Mouse (Mus musculus): ENCODE results near the gene Pik3ca. TPM values are rescaled to one million over a fixed set of nuclear protein-coding genes. Genes with fewer than 3 reads are reported as not detected.

Gene Pik3ca
- polyA plus RNA-seq, 1 experiment from 2014 or later = 11.8 TPM

GRCm38 (mm10) chr3:32470449-32470848 is 73.0 kb downstream of the Pik3ca start:
- 67% methylated on average over 7 of the region's 7 CpGs for WGBS
- Histone ChIP-seq H3K4me1 (replicated peaks) (peaks cover 11% of the 10 kb centered on the region; the same call in 1 of the 2 replicates), H3K27ac (replicated peaks) (no peak overlapping the region), H3K9me3 (no peaks in the 10 kb centered on the region), H3K4me3 (no peak overlapping the region), H3K9ac (no peak overlapping the region), H3K4me2 (no peak overlapping the region), H3K27me3 (no peaks in the 10 kb centered on the region), H3K36me3 (peaks cover 11% of the 10 kb centered on the region; the same call in 1 of the 2 replicates)
- no peak for ATAC-seq (ENCODE audit: low read depth)

DNA sequence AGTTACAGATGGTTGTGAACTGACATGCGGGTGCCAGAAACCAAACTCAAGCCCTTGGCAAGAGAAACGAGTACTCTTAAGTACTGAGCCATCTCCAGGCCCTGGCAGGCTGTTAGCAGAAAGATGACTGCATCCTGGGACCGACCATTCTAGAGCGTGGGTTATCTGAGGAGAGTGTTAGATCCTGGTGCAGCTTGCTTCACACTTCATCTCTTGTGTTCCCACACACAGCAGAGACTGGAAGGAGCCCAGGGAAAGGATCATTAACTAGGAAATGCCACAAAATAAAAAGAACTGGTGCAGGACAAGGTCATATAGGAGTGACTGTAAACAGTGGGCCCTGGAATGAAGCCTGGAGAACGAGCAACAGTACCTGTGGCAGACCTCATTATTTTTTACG is 73.6 kb downstream of the Pik3ca start:
- peaks cover 9% of the 10 kb centered on the region; the same call in 1 of the 2 replicates for H3K36me3 ChIP-seq
- H3K4me3 ChIP-seq = no peak overlapping the region
- H3K27me3 ChIP-seq = no peaks in the 10 kb centered on the region
- H3K9me3 ChIP-seq = no peaks in the 10 kb centered on the region
- peaks cover 11% of the 10 kb centered on the region; the same call in 1 of the 2 replicates for H3K4me1 ChIP-seq (replicated peaks)
- WGBS = 79% methylated on average over 6 of the region's 6 CpGs
- H3K4me2 ChIP-seq = no peak overlapping the region
- ATAC-seq (ENCODE audit: low read depth) = no peak
- H3K27ac ChIP-seq (replicated peaks) = no peak overlapping the region
- no peak overlapping the region for H3K9ac ChIP-seq

DNA sequence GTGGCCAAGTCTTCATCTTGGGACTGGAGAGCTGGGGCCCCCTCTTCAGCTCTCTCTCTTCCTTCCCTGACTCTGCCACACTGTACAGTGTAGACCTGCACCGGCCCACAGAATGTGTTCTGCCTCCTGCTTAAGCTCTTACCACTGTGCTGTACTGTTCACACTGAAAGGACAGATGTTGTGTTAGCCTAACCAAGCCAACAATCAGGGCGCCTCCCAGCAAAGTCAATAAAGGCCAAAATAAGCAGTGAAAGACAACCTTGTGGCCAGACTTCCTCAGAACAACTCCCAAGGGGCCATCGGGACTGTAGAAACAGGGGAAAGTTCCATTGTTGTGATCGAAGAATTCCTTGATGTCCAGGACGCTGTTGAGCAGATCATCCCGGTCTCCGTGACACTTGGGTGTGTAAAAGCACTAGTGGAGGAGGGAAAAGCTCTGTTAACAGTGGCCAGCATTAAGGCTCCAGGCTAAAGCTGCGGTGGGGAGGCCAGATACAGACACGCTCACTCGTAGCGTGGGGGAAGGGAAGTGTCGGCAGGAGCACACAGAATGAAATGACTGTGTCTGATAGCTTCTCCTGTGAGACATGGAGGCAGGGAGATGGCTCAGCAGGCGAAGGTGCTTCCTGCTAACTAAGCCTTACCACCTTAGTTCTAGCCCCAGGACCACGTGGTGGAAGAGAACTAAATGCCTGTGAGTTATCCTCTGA is 74.9 kb downstream of the Pik3ca start:
- 0 out of 2 replicates have a peak, but pooled peaks have one; percentile 26 for ATAC-seq (ENCODE audit: low read depth)

GRCm38 (mm10) chr3:32473184-32473583 is 75.7 kb downstream of the Pik3ca start:
- peaks cover 11% of the 10 kb centered on the region; the same call in 1 of the 2 replicates for H3K4me1 ChIP-seq (replicated peaks)
- H3K9ac ChIP-seq = no peak overlapping the region
- no peaks in the 10 kb centered on the region for H3K27me3 ChIP-seq
- 80% methylated on average over 10 of the region's 10 CpGs for WGBS
- H3K36me3 ChIP-seq = no peaks in the 10 kb centered on the region
- H3K4me2 ChIP-seq = no peak overlapping the region
- H3K9me3 ChIP-seq = no peaks in the 10 kb centered on the region
- H3K4me3 ChIP-seq = no peak overlapping the region
- no peak overlapping the region for H3K27ac ChIP-seq (replicated peaks)
- no peak for ATAC-seq (ENCODE audit: low read depth)

More for the DNA sequence above, 74.9 kb downstream of the Pik3ca start:
- Histone ChIP-seq H3K4me3 (no peak overlapping the region), H3K27me3 (no peaks in the 10 kb centered on the region), H3K36me3 (no peaks in the 10 kb centered on the region), H3K27ac (replicated peaks) (no peak overlapping the region), H3K9ac (no peak overlapping the region), H3K9me3 (no peaks in the 10 kb centered on the region), H3K4me1 (replicated peaks) (peaks cover 11% of the 10 kb centered on the region; the same call in 1 of the 2 replicates), H3K4me2 (no peak overlapping the region)
- whole genome bisulfite sequencing = 69% methylated on average over 14 of the region's 14 CpGs

DNA sequence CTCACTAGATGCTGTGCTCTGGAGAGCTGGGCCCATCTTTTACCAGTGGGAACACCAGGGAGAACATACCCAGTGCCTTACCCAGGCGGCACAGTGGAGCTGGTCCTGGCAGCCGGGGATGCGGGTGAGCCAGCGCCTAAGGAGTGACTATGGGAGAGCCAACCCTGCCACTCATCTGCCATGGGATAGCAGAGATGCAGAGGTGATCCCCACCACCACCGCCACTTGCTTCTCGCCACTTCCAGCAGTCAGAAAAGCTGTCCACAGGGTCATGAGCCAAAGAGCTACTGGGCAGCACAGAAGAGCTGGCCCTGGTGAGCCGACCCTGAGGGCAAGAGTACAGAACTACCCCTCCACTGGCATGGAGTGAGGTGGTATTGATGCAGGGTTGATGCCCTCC is 82.5 kb downstream of the Pik3ca start:
- no peak overlapping the region for H3K9ac ChIP-seq
- WGBS = 87% methylated on average over 7 of the region's 7 CpGs
- H3K4me1 ChIP-seq (replicated peaks) = no peaks in the 10 kb centered on the region

GRCm38 (mm10) chr3:32483035-32483434 is 85.6 kb downstream of the Pik3ca start:
- no peak for ATAC-seq (ENCODE audit: low read depth)
- Histone ChIP-seq H3K4me1 (replicated peaks) (no peaks in the 10 kb centered on the region), H3K27me3 (no peaks in the 10 kb centered on the region), H3K27ac (replicated peaks) (no peak overlapping the region), H3K9ac (no peak overlapping the region), H3K4me2 (no peak overlapping the region), H3K4me3 (no peak overlapping the region), H3K9me3 (no peaks in the 10 kb centered on the region), H3K36me3 (no peaks in the 10 kb centered on the region)
- 84% methylated on average over 3 of the region's 3 CpGs for WGBS

More for the DNA sequence above, 82.5 kb downstream of the Pik3ca start:
- Histone ChIP-seq H3K4me2 (no peak overlapping the region), H3K36me3 (no peaks in the 10 kb centered on the region), H3K27me3 (no peaks in the 10 kb centered on the region), H3K4me3 (no peak overlapping the region), H3K27ac (replicated peaks) (no peak overlapping the region), H3K9me3 (no peaks in the 10 kb centered on the region)
- ATAC-seq (ENCODE audit: low read depth) = no peak

DNA sequence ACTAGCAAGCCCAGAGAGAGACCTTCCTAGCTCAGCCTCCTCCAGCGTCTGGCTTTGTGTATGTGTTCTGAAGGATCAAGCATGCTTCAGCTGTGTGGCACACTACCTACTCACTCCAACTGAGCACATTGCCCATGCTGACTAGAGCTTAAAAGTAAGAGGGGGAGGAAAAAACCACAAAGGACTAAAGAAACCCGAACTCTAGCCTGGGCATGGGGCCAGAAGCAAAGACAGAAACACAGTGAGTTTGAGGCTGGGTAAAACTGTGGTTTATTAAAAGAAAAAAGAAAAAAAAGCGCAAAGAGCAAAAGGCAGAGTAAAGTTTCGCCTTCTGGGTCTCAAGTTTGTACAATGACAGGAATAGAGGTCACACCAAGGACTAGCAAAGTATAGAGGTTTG is 89.1 kb downstream of the Pik3ca start:
- no peak overlapping the region for H3K4me3 ChIP-seq
- H3K9me3 ChIP-seq = no peaks in the 10 kb centered on the region
- H3K9ac ChIP-seq = no peak overlapping the region
- H3K4me2 ChIP-seq = no peak overlapping the region
- no peaks in the 10 kb centered on the region for H3K36me3 ChIP-seq
- no peak overlapping the region for H3K27ac ChIP-seq (replicated peaks)
- H3K4me1 ChIP-seq (replicated peaks) = no peaks in the 10 kb centered on the region
- H3K27me3 ChIP-seq = no peaks in the 10 kb centered on the region
- 83% methylated on average over 4 of the region's 4 CpGs for WGBS
- ATAC-seq (ENCODE audit: low read depth) = no peak

- H3K36me3 ChIP-seq = no peaks in the 10 kb centered on the region
- 86% methylated on average over 6 of the region's 6 CpGs for WGBS
These were observed 90.7 kb downstream of the Pik3ca start for GRCm38 (mm10) chr3:32488172-32488571.

DNA sequence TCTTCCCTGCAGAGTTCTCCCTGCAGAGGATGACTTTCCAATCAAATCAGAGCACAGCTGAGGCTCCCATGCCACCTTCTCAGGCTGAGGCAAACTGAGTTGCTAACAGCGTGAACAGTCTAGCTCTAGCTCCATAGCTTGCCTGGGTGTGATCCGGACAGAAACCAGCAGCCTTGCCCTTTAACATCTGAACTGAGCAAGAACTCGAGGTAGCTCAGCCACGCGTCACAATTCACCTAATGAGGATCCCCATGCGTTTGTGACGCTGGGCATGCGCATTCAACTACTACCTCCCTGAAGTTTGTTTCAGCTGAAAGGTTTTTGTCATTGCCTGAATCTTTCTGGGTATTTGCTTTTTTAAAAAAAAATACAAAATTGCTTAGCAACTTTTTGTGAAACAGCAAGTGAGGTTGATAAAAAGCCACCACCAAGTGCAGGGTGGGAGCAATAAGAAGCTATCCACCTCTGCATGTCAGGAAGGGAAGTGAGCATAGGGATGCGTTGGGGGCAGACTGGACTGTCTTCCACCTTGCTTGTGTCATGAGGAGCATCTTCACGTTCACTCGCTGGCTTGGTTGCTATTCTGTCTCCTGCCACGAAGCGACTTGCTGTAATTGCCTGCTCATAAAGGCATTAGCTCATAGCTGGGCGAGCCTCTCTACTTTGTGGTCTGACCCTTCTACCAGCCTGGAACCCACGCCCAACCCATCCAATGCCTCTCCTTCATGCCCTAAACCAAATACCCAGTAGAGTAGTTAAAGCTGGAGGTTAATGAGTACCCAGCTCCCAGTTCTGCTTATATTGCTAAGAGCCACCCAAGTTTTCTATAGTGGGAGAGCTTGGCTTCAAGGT is 92.8 kb downstream of the Pik3ca start:
- ATAC-seq (ENCODE audit: low read depth) = no peak
- Histone ChIP-seq H3K4me1 (replicated peaks) (no peaks in the 10 kb centered on the region), H3K36me3 (no peaks in the 10 kb centered on the region), H3K4me3 (no peak overlapping the region), H3K9ac (no peak overlapping the region), H3K27me3 (no peaks in the 10 kb centered on the region), H3K27ac (replicated peaks) (no peak overlapping the region), H3K4me2 (no peak overlapping the region), H3K9me3 (no peaks in the 10 kb centered on the region)
- 64% methylated on average over 15 of the region's 15 CpGs for WGBS

More at GRCm38 (mm10) chr3:32488172-32488571, 90.7 kb downstream of the Pik3ca start:
- Histone ChIP-seq H3K4me1 (replicated peaks) (no peaks in the 10 kb centered on the region), H3K4me3 (no peak overlapping the region), H3K4me2 (no peak overlapping the region), H3K9ac (no peak overlapping the region), H3K9me3 (no peaks in the 10 kb centered on the region), H3K27ac (replicated peaks) (no peak overlapping the region), H3K27me3 (no peaks in the 10 kb centered on the region)
- no peak for ATAC-seq (ENCODE audit: low read depth)

- Histone ChIP-seq H3K36me3 (no peaks in the 10 kb centered on the region), H3K9ac (no peak overlapping the region), H3K27ac (replicated peaks) (no peak overlapping the region), H3K4me2 (no peak overlapping the region), H3K27me3 (no peaks in the 10 kb centered on the region), H3K4me3 (no peak overlapping the region), H3K4me1 (replicated peaks) (no peaks in the 10 kb centered on the region), H3K9me3 (no peaks in the 10 kb centered on the region)
- ATAC-seq (ENCODE audit: low read depth) = no peak
These were observed 93.5 kb downstream of the Pik3ca start for GRCm38 (mm10) chr3:32490928-32491315.

DNA sequence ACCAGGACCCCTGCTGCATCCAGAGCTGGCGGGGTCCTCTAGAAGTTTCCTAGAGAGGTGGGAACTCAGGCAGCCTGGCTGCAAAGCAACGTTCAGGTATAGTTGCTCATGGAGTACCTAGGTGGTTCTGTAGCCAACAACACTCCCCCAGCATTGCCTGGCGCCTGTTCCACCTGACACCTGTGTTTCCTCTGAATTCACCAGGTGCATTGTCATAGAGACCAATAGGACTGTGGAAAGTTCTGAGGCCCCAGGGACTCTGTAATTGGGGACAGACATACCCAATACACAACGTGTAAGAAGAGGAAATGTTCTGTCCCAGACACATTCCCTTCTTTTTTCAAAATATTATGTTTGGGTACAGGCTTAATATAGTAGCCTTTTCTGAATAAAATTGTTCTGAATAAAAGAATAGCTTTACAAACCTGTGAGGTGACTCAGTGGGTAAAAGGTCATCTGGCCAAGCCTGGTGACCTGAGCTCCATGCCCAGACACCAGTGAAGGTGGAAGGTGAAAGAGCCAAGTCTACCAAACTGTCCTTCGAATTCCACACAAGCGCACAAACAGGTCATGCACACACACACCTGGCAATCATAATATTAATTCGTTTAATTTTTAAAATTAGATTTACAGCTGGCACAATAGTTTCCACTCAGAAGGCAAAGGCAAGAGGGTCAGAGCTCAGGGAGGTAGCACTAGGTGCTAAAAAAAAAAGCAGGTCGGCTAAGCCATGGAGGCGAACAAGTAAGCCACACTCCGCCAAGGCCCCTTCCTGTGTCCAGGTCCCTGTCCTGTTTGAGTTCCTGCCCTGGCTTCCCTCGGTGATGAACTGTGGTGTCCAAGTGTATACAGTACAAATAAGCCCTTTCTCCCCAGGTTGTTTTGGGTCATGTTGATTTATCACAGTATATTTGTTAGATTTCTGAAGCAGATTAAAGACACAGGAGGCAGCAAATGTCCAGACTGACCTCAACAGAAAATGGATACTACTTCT is 94.9 kb downstream of the Pik3ca start, which contains the start of gene Kcnmb3:
TSS of gene Kcnmb3 (minus strand) at position 135 of the 994 bp plus-strand sequence.
- Histone ChIP-seq H3K36me3 (no peaks in the 10 kb centered on the region), H3K27ac (replicated peaks) (no peak within 1 kb of the TSS), H3K9ac (no peak within 1 kb of the TSS), H3K4me2 (no peak within 1 kb of the TSS), H3K4me1 (replicated peaks) (no peaks in the 10 kb centered on the region; the same call in 1 of the 2 replicates), H3K9me3 (no peaks in the 10 kb centered on the region), H3K4me3 (no peak within 1 kb of the TSS), H3K27me3 (no peaks in the 10 kb centered on the region)
- no peak for ATAC-seq (ENCODE audit: low read depth)
- WGBS = 84% methylated on average over 11 of the region's 11 CpGs
